Mouse (Mus musculus) embryonic facial prominence, embryonic 15.5 days (tissue): ENCODE data around the gene Sema3a. TPM values are rescaled to one million over a fixed set of nuclear protein-coding genes. Genes with fewer than 3 reads are reported as not detected.
A peak's percentile ranks its signal among the peaks of the same experiment; 100 is the strongest.
"Not testable (repeated sequence)": the region's sequence is repeated elsewhere in the genome, so short reads cannot be mapped to it uniquely, and the experiment has no call there.

Experiments used
- ATAC-seq: fragments of 200-750 bp; cut with Nextera tagmentation; 2 replicates; pipeline ENCODE4 v1.8.0; 2017; ENCODE audit warnings: low read depth, moderate TSS enrichment; ENCODE audit not compliant: insufficient number of reproducible peaks, low FRiP score, low TSS enrichment
- H3K27ac ChIP-seq: fragments of 300-500 bp; sonication (generic); replicated peaks from 2 replicates; pipeline ENCODE4 v1.5.1; 2015; ENCODE audit warnings: mild to moderate bottlenecking, inconsistent platforms
- H3K27me3 ChIP-seq: fragments of 300-500 bp; sonication (generic); 2 replicates; pipeline ENCODE4 v1.6.1; 2015; ENCODE audit warnings: inconsistent platforms
- H3K36me3 ChIP-seq: fragments of 300-500 bp; sonication (generic); 2 replicates; pipeline ENCODE4 v1.6.1; 2015; ENCODE audit warnings: mild to moderate bottlenecking, inconsistent platforms
- H3K4me1 ChIP-seq: fragments of 300-500 bp; sonication (generic); 2 replicates; pipeline ENCODE4 v1.6.1; 2015; ENCODE audit warnings: inconsistent platforms
- H3K4me2 ChIP-seq: fragments of 300-500 bp; sonication (generic); replicated peaks from 2 replicates; pipeline ENCODE4 v1.6.1; 2015; ENCODE audit warnings: mild to moderate bottlenecking, inconsistent platforms
- H3K4me3 ChIP-seq: fragments of 300-500 bp; sonication (generic); replicated peaks from 2 replicates; pipeline ENCODE4 v1.5.1; 2015; ENCODE audit warnings: mild to moderate bottlenecking, inconsistent platforms
- H3K9ac ChIP-seq: fragments of 300-500 bp; sonication (generic); 2 replicates; pipeline ENCODE4 v1.6.1; 2015; ENCODE audit warnings: inconsistent platforms
- H3K9me3 ChIP-seq: fragments of 300-500 bp; sonication (generic); replicated peaks from 2 replicates; pipeline ENCODE4 v1.6.1; 2016; ENCODE audit warnings: inconsistent platforms
- WGBS: fragments of 180-500 bp; shearing (Covaris S2); methylation state at CpG from one replicate; pipeline ENCODE4 v1.1.7; 2015; 5-methylcytosine and 5-hydroxymethylcytosine counted together
- polyA plus RNA-seq: library from polyadenylated mRNA; unstranded; fragments of >200 nt; fragmentation: Nextera tagmentation; extraction: Ambion mirVana; gene quantifications from 2 replicates; pipeline ENCODE4 v1.2.1, GENCODE M21; 2015

Gene Sema3a
- polyA plus RNA-seq, 1 experiment from 2014 or later = 32.1 TPM

DNA sequence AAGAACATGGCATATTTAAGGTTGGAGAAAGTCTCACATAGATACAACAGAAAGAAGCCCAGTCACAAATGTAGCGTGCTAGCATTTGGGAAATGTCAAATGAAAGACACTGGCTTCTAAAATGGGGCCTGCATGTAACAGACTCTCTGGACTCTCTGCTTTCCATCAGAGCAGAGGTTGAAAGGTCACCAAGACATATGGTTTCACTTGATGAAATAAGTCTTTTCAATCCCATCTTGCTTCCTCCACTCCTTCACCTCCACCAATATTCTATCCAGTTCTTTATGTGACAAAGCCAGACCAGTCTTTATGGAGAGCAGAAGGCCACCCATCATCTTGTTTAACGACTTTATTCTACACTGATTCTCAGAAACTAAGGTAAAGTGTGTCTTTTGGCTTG lies 363.5 kb downstream of the Sema3a start:
- no peaks in the 10 kb centered on the region for H3K27me3 ChIP-seq
- H3K4me1 ChIP-seq = no peaks in the 10 kb centered on the region
- H3K27ac ChIP-seq = no peak overlapping the region
- ATAC-seq = no peak
- H3K4me3 ChIP-seq = no peak overlapping the region
- 47% methylated on average over 2 of the region's 2 CpGs for WGBS
- no peaks in the 10 kb centered on the region for H3K9me3 ChIP-seq
- no peak overlapping the region for H3K9ac ChIP-seq
- no peak overlapping the region for H3K4me2 ChIP-seq
- no peaks in the 10 kb centered on the region for H3K36me3 ChIP-seq

DNA sequence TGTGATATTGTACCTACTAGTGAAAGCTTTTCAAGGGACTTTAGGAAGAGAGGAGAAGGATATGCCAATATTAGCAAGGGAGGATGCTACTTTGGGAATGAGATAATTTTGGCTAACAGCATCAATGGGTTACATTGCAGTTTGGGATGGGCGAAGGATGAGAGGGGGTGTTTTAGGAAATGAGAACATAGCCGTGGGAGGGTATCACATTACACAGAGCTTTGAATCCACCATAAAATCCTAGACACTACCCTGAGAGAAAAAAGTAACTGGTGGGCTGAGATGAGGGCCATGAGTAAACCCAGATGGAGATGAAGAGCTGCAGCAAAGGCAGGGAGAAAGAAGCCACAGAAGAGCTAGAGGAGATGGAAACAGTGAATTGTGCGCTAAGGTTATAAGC lies 370.8 kb downstream of the Sema3a start:
- not testable (repeated sequence) for H3K4me1 ChIP-seq, H3K4me3 ChIP-seq, H3K9ac ChIP-seq, H3K36me3 ChIP-seq, H3K4me2 ChIP-seq, H3K9me3 ChIP-seq, H3K27ac ChIP-seq, H3K27me3 ChIP-seq, ATAC-seq
- WGBS = 55% methylated on average over 3 of the region's 3 CpGs

DNA sequence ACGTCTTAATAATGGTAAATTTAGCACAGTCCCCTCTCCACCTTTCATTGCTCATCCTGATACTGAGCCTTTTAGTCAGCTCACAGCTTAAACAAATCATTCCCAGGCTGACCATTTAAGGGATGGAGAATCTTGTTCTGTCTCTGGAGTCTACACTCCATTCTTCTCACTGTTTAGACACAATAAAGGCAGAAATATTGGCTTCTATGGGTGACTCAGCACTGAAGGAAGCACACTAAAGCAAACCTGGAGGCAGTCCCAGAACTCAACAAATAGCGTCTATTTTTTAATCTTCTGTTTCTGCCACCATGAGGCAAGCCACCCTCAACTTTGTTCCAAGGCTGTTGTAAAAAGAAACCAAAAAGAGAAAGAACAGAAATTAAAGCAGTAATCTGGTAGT lies 374.6 kb downstream of the Sema3a start:
- no peak for ATAC-seq
- WGBS = 70% methylated on average over 2 of the region's 2 CpGs

DNA sequence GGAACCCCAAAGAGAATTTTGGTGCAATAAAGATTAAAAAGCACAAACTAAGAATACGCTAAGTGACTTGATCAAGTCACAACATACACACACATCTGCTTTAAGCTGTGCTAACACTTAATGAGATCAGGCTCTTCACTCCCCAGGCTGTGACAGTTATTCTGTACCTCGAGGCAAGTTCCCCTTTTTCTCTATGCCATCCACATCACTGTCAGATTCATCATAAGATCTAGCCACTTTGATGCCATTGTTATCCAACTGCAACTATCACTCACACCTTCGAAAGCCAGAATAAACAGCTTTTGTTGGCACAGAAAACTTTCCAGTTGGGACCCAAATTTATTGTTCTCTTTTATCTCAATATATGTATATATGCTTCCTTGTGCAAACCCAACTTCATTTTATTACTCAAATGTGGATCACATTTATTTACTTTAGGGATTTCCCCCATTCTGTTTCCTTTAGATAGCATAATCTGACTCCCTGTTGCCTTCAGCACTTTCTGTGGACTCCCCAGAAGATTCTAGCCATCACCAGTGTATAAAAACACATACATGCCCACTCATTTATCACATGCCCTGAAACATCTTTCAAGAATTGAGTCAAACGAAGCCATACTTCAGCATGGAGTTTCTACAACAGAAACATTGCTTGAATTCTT lies 380.8 kb downstream of the Sema3a start:
- H3K4me2 ChIP-seq = no peak overlapping the region
- no peak overlapping the region for H3K4me3 ChIP-seq
- H3K4me1 ChIP-seq = no peaks in the 10 kb centered on the region
- no peak for ATAC-seq
- no peak overlapping the region for H3K27ac ChIP-seq
- no peaks in the 10 kb centered on the region for H3K27me3 ChIP-seq
- H3K9ac ChIP-seq = no peak overlapping the region
- H3K9me3 ChIP-seq = no peaks in the 10 kb centered on the region
- 65% methylated on average over 4 of the region's 4 CpGs for WGBS
- no peaks in the 10 kb centered on the region for H3K36me3 ChIP-seq

More for the DNA sequence above, 374.6 kb downstream of the Sema3a start:
- no peaks in the 10 kb centered on the region for H3K36me3 ChIP-seq
- no peak overlapping the region for H3K27ac ChIP-seq
- H3K27me3 ChIP-seq = no peaks in the 10 kb centered on the region
- no peak overlapping the region for H3K4me2 ChIP-seq
- H3K4me1 ChIP-seq = no peaks in the 10 kb centered on the region
- no peak overlapping the region for H3K4me3 ChIP-seq
- no peaks in the 10 kb centered on the region for H3K9me3 ChIP-seq
- no peak overlapping the region for H3K9ac ChIP-seq

DNA sequence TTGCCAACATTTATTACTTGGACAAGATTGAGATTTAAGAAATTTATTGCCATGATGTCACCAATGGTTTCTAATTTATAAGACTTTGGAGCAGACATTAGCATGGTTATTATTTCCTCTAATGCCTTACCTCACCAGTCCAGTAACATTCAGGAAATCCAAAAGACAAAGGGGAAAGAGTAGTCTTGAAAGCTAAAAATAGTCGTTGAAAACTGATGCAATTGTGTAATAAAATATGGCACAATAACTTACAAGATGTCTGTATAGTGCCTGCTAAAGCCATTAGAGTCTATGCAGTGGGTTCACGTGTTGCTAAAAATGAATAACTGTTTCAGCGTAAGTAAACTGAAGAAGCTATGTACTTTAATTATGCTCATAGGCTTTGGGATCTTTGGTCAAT lies 383.9 kb downstream of the Sema3a start:
- WGBS = 79% methylated on average over 3 of the region's 3 CpGs
- Histone ChIP-seq H3K27me3 (no peaks in the 10 kb centered on the region), H3K4me1 (no peaks in the 10 kb centered on the region), H3K4me2 (no peak overlapping the region), H3K4me3 (no peak overlapping the region), H3K9ac (no peak overlapping the region), H3K9me3 (no peaks in the 10 kb centered on the region), H3K36me3 (no peaks in the 10 kb centered on the region), H3K27ac (no peak overlapping the region)
- no peak for ATAC-seq

DNA sequence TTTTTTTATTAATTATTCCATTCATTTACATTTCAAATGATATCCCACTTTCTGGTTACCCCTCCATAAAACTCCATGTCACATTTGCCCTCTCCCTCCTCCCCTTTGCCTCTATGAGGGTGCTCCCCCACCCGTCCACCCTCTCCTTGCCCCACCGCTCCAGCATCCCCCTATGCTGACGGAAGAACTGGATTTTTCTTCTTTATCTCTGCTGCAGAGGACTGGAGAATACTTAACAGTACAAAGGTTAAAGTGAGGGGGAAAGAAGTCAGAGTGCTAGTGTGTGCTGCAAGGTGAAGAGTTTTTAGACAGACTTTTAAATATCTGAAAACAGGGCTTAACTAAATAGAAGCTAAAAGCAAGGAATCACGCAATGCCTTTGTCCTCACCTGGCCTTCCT lies 391.8 kb downstream of the Sema3a start:
- H3K4me1 ChIP-seq = no peaks in the 10 kb centered on the region
- H3K27me3 ChIP-seq = no peaks in the 10 kb centered on the region
- no peak overlapping the region for H3K4me3 ChIP-seq
- ATAC-seq = no peak
- H3K9me3 ChIP-seq = no peaks in the 10 kb centered on the region
- H3K9ac ChIP-seq = no peak overlapping the region
- no peaks in the 10 kb centered on the region for H3K36me3 ChIP-seq
- WGBS = 86% methylated on average over 4 of the region's 4 CpGs
- no peak overlapping the region for H3K27ac ChIP-seq
- H3K4me2 ChIP-seq = no peak overlapping the region

DNA sequence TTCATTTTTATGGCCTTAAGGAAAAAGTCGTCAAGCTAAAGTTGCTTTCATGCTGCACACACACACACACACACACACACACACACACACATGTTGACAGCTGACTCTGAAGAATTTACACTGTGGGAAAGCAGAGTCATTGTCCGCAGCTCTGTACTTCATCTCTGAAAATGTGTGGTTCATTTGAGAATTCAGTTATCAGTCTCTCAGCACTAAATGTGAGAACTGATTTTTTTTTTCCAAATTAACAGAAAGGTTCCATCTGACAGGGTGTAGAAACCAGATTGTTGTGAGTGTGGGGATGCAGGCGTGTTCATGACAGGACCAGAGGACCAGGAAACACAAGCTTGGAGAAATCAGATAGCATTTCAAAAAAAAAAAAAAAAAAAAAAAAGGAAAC lies 400.4 kb downstream of the Sema3a start:
- Histone ChIP-seq H3K27me3 (no peaks in the 10 kb centered on the region), H3K9me3 (no peaks in the 10 kb centered on the region), H3K27ac (no peak overlapping the region), H3K4me3 (no peak overlapping the region), H3K4me1 (peaks cover 7% of the 10 kb centered on the region; the same call in 1 of the 2 replicates), H3K36me3 (no peaks in the 10 kb centered on the region), H3K9ac (no peak overlapping the region), H3K4me2 (no peak overlapping the region)
- WGBS = 33% methylated on average over 3 of the region's 3 CpGs
- no peak for ATAC-seq

DNA sequence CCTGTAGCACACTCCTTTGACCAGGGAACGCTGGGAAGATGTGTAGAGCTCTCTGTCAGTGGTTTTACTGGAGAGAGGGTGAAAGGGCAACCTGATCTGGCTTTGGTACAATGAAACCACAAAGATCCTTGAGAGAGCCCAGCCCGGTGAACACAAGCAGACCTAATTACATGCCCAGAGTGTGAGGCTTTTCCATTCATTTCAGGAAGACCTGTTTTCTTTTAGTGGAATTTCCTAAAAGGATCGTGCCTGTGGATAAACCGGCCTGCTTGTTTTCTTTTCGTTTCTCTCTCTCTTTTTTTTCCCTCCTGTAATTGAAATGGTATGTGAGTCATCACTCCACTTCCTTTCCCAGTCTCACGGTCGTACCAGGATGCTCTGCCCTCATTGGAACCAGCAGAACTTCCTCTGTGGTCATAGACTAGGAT lies 401.8 kb downstream of the Sema3a start:
- H3K4me1 ChIP-seq = peaks cover 7% of the 10 kb centered on the region; the same call in 1 of the 2 replicates
- no peak overlapping the region for H3K4me3 ChIP-seq
- H3K27me3 ChIP-seq = no peaks in the 10 kb centered on the region
- no peak overlapping the region for H3K9ac ChIP-seq
- WGBS = 3% methylated on average over 7 of the region's 7 CpGs
- peak overlapping the region; percentile 79 for H3K27ac ChIP-seq
- H3K9me3 ChIP-seq = no peaks in the 10 kb centered on the region
- peak overlapping the region; percentile 28 for H3K4me2 ChIP-seq
- ATAC-seq = peak; percentile 47; the same call in 1 of the 2 replicates
- H3K36me3 ChIP-seq = no peaks in the 10 kb centered on the region

DNA sequence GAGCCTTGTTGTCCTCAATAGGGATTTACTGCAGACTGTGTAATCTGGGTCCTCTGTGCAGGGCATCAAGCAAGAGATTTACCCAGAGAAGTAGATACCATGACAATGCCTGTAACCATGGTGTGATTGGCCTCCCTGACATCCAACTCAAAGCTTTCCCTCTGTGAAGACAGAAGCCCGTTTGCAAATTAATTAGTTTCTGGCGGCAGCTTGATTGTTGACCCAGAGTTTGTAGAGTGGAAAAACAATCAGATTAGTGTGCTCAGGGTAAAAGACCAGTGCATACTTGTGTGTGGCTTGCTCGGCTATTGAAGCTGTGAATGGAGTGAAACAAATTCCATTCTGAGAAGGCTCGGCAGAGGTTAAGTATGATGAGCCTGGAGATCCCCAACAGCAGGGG lies 404.0 kb downstream of the Sema3a start:
- Histone ChIP-seq H3K27ac (no peak overlapping the region), H3K9me3 (no peaks in the 10 kb centered on the region)

DNA sequence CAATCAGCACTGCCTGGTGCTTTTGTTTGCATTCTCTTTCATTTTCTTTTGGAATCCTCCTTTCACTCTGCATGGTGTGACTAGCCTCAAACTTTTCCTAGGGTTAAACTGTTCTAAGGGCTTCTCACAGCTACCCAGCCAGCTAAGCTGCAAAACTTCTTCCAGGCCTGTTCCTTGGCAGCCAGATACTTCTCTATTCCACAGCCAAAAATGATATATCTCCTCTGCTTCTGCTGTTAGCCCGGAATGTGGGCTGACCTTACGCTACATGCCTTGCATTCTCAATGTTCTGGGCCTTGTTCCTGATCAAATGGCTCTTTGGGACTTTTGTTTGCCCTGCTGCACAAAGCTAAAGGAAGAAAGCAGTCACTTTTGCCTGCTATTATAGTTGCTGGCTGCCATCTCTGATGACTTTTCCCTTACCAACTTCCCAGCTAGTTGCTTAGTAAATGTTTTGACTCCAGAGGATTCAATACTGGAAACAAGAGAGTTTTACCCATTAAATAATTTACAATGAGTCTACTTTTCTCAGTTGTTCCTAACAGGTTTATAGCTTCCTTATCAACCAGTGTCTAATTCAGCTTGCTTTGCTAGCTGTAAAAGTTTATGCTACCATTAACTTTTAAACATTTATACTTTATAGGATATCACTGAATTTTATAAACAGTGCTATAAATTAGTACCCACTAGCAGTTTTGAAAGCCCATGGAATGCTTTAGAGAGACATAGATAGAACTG lies 422.4 kb downstream of the Sema3a start:
- Histone ChIP-seq H3K4me2 (no peak overlapping the region), H3K4me1 (peaks cover 7% of the 10 kb centered on the region), H3K27me3 (no peaks in the 10 kb centered on the region), H3K9ac (no peak overlapping the region), H3K27ac (peak overlapping the region; percentile 58; the same call in 1 of the 2 replicates), H3K36me3 (no peaks in the 10 kb centered on the region), H3K9me3 (no peaks in the 10 kb centered on the region), H3K4me3 (no peak overlapping the region)
- 32% methylated on average over 2 of the region's 2 CpGs for WGBS
- ATAC-seq = peak; percentile 24; the same call in 1 of the 2 replicates

More for the DNA sequence above, 404.0 kb downstream of the Sema3a start:
- no peak overlapping the region for H3K9ac ChIP-seq
- H3K4me3 ChIP-seq = no peak overlapping the region
- H3K27me3 ChIP-seq = no peaks in the 10 kb centered on the region
- no peak overlapping the region for H3K4me2 ChIP-seq
- H3K4me1 ChIP-seq = peaks cover 7% of the 10 kb centered on the region; the same call in 1 of the 2 replicates
- no peak for ATAC-seq
- 25% methylated on average over 4 of the region's 4 CpGs for WGBS
- no peaks in the 10 kb centered on the region for H3K36me3 ChIP-seq

DNA sequence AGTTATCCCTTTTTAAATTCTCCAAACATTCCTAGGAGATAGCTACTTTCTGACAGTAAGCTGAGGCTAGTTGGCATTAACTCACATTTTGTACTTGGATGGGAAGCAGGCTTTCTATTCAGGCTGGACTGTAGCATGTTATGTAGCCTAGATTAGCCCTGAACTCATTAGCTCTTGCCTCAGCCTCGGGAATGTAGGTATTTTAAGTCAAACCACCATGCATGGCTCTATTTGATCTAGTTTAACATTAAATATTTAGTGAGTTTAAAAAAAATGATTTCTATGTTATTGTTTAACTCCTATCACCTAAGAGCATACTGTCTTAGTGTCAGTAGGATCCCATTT lies 423.0 kb downstream of the Sema3a start:
- Histone ChIP-seq H3K36me3 (no peaks in the 10 kb centered on the region), H3K9ac (no peak overlapping the region), H3K4me1 (peaks cover 7% of the 10 kb centered on the region), H3K4me3 (no peak overlapping the region), H3K27ac (0 out of 2 replicates have a peak overlapping the region, but pooled peaks have one; percentile 12), H3K4me2 (no peak overlapping the region), H3K9me3 (no peaks in the 10 kb centered on the region), H3K27me3 (no peaks in the 10 kb centered on the region)
- WGBS = 43% methylated on average over 1 of the region's 1 CpGs
- ATAC-seq = no peak
